Comparison of ENCODE assay signal across 14 mouse cellular contexts in the genomic region with DNA sequence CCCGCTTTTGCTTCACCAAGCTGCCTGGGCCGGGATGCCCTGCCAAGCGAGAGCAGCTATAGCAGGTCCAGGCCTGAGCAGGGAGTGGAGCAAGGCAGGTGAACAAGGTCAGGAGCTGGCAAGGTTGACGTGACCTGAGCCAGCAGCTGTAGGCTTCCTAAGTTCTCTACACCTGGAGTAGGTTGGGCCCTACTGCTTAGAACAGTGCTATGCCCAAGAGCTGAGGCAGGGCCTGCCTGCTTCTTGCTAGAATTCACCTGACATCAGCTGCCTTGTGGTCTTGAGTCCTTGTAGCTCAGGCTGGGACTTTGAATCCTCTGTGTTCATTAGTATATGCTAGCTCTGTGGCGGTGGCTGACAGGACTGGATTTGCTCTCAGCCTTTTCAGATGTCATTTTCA. TPM values are rescaled to one million over a fixed set of nuclear protein-coding genes. Genes with fewer than 3 reads are reported as not detected.
"Had no signal": no experiment of that assay in that cellular context is flagged by ENCODE, and none has a peak within 500 bp of the region (broad histone marks: within the 10 kb centered on the region; RNA-seq: fewer than 3 reads in every experiment).

Gene Il1r2 (plus strand): TSS at position 301 of the 400 bp plus-strand sequence.

- H3K9ac ChIP-seq: limb, embryonic 15.5 days; liver, embryonic 13.5 days; liver, postnatal 0 days; lung, embryonic 15.5 days; midbrain, embryonic 12.5 days; neural tube, embryonic 15.5 days had no signal

- H3K9me3 ChIP-seq: limb, embryonic 15.5 days; liver, embryonic 13.5 days; lung, embryonic 15.5 days; midbrain, embryonic 12.5 days; neural tube, embryonic 15.5 days had no signal

- H3K4me2 ChIP-seq: limb, embryonic 15.5 days; liver, embryonic 13.5 days; lung, embryonic 15.5 days; midbrain, embryonic 12.5 days; neural tube, embryonic 15.5 days had no signal

- ATAC-seq: intestine, embryonic 16.5 days had no signal

- H3K4me1 ChIP-seq: limb, embryonic 15.5 days; liver, embryonic 13.5 days; lung, embryonic 15.5 days; midbrain, embryonic 12.5 days; neural tube, embryonic 15.5 days had no signal

- H3K27ac ChIP-seq: left cerebral cortex, adult 2 months; limb, embryonic 15.5 days; liver, embryonic 13.5 days; lung, embryonic 15.5 days; macrophage; midbrain, embryonic 12.5 days; neural tube, embryonic 15.5 days had no signal

- H3K27me3 ChIP-seq: limb, embryonic 15.5 days; liver, embryonic 13.5 days; lung, embryonic 15.5 days; midbrain, embryonic 12.5 days; neural tube, embryonic 15.5 days had no signal

- H3K4me3 ChIP-seq: left cerebral cortex, adult 2 months; limb, embryonic 15.5 days; liver, embryonic 13.5 days; lung, embryonic 15.5 days; midbrain, embryonic 12.5 days; myocyte; neural tube, embryonic 15.5 days had no signal

- H3K36me3 ChIP-seq: limb, embryonic 15.5 days; liver, embryonic 13.5 days; lung, embryonic 15.5 days; midbrain, embryonic 12.5 days; neural tube, embryonic 15.5 days had no signal

- DNase-seq: kidney, adult 2 months; kidney, postnatal 25 days; liver, embryonic 13.5 days; liver, postnatal 0 days; lung, postnatal 14 days had no signal

RNA-seq across cellular contexts. Expression of gene Il1r2, which starts in this region (rescaled TPM):
- polyA plus RNA-seq: midbrain, embryonic 12.5 days; neural tube, embryonic 11.5 days had no signal
